Mouse (Mus musculus): ENCODE results near the gene Olfr506. TPM values are rescaled to one million over a fixed set of nuclear protein-coding genes. Genes with fewer than 3 reads are reported as not detected.

Olfr506 gene
- total RNA-seq (2012; rRNA removed) (not detected in 2 replicates), polyA plus RNA-seq (2012; ENCODE audit: insufficient read depth in 1 of 2, insufficient read length in 2 of 2, low read depth in 1 of 2, low replicate concordance in 2 of 2, missing spikeins in 1 of 2) (under 1 TPM in 1 of 2 experiments, not detected in 1; 0.04 TPM)

DNA sequence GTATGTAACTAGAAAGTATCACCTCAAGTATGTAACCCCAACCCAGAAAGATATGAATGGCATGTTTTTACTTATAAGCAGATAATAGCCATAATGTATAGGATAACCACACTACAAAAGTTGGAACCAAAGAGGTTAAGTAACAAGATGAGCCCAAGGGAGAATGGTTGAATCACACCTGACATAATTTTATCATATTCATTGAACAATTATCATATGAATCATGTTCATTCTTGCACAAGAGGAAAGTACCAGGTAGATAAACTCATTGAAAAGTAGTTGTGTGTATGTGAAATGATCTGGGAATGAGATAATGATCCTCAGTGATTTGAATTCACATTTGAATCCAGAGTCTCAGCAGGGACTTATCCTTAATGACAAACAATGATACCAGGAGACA, at the start of gene Olfr506:
Olfr506 (plus strand) TSS at position 301 of the 400 bp plus-strand sequence.
- Histone ChIP-seq H3K4me1 (ENCODE audit: control insufficient read depth in 1 of 2, insufficient read depth in 2 of 2, low read length in 2 of 2) (0 out of 4 replicates have a peak, but pooled peaks cover 0 to 2% of the 10 kb centered on the region in 2 experiments), H3K9ac (ENCODE audit: control insufficient read depth, low read depth, low read length, poor library complexity, severe bottlenecking) (no peak within 1 kb of the TSS), H3K27me3 (ENCODE audit: control insufficient read depth in 1 of 2, insufficient read depth in 2 of 2, low read length in 2 of 2) (no peaks in the 10 kb centered on the region)

DNA sequence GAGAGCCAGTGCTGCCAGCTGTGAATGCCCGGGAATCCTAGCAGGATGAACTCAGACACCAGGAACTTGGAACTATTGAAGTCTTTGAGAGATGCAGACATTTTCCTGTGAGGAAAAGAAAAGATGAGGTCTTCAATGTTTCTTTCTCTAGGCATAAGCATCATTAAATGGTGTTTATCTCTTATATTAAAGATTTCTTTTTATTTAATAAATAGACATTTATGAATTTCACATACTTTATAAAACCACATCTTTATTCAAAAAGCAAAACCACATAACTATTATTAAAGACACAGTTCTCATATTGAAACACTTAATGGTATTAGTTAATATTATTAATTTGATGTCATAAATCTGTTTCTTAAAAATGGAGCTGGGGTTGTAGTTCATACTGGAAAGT, 44.9 kb upstream of the Olfr506 start, which contains the start of gene Olfr504:
Olfr504 (minus strand) TSS at position 101 of the 400 bp plus-strand sequence.
- DNase-seq (ENCODE audit: low read depth, low spot score) = no peak
- H3K27me3 ChIP-seq (ENCODE audit: control insufficient read depth in 1 of 2, insufficient read depth in 2 of 2, low read length in 2 of 2) = no peaks in the 10 kb centered on the region
- no peak for TF ChIP-seq MEF2A (IDR thresholded peaks at IDR 0.05; ENCODE audit: extremely low read depth, insufficient replicate concordance, low read depth, low read length, poor library complexity, severe bottlenecking)
- TF ChIP-seq ETS1 (IDR thresholded peaks at IDR 0.05; ENCODE audit: low read depth, low read length) = no peak
- TF ChIP-seq CHD1 (IDR thresholded peaks at IDR 0.05; ENCODE audit: low read depth, low read length) = no peak
- no peak for TF ChIP-seq ZNF384 (IDR thresholded peaks at IDR 0.05; ENCODE audit: low read depth, low read length)
- no peak for TF ChIP-seq E2F4 (IDR thresholded peaks at IDR 0.05; ENCODE audit: borderline replicate concordance, low read depth, low read length)
- no peak for TF ChIP-seq MYB (IDR thresholded peaks at IDR 0.05; ENCODE audit: low read depth, low read length)
- TF ChIP-seq KAT2A (conservative IDR thresholded peaks at IDR 0.05; ENCODE audit: low read depth, low read length) = no peak
- no peak for TF ChIP-seq CTCF (IDR thresholded peaks at IDR 0.05 in 2 of 3, conservative IDR thresholded peaks at IDR 0.05 in 1 of 3; ENCODE audit: control insufficient read depth in 1 of 3, insufficient read depth in 1 of 3, low read depth in 2 of 3, low read length in 3 of 3, poor library complexity in 1 of 3, severe bottlenecking in 1 of 3)
- no peak for TF ChIP-seq BHLHE40 (IDR thresholded peaks at IDR 0.05; ENCODE audit: borderline replicate concordance, low read depth, low read length)
- TF ChIP-seq JUND (IDR thresholded peaks at IDR 0.05; ENCODE audit: low read depth, low read length) = no peak
- TF ChIP-seq SMC3 (IDR thresholded peaks at IDR 0.05; ENCODE audit: low read depth, low read length) = no peak
- no peak for TF ChIP-seq NRF1 (IDR thresholded peaks at IDR 0.05; ENCODE audit: insufficient read depth, low read depth, low read length, poor library complexity, severe bottlenecking)
- no peak for TF ChIP-seq POLR2A (IDR thresholded peaks at IDR 0.05; ENCODE audit: control insufficient read depth in 1 of 2, insufficient read depth in 1 of 2, low read depth in 1 of 2, low read length in 2 of 2, poor library complexity in 1 of 2)

More for the DNA sequence above, at the start of gene Olfr506:
- Histone ChIP-seq H3K79me2 (ENCODE audit: control insufficient read depth, insufficient read depth, low read length, poor library complexity) (no peaks in the 10 kb centered on the region), H3K9me3 (replicated peaks; ENCODE audit: insufficient read depth, low read length) (no peaks in the 10 kb centered on the region), H3K36me3 (ENCODE audit: control insufficient read depth in 1 of 2, insufficient read depth in 2 of 2, low read length in 2 of 2) (no peaks in the 10 kb centered on the region; a peak in 1 of 4 replicates), H3K4me3 (ENCODE audit: control insufficient read depth in 1 of 2, insufficient read depth in 1 of 2, low read depth in 2 of 2, low read length in 2 of 2) (no peak within 1 kb of the TSS), H3K27ac (ENCODE audit: control insufficient read depth, low read depth, low read length) (no peak within 1 kb of the TSS)
- no peak for TF ChIP-seq USF1 (IDR thresholded peaks at IDR 0.05; ENCODE audit: low read depth, low read length)
- TF ChIP-seq CHD1 (IDR thresholded peaks at IDR 0.05; ENCODE audit: low read depth, low read length) = no peak
- no peak for TF ChIP-seq ZNF384 (IDR thresholded peaks at IDR 0.05; ENCODE audit: low read depth, low read length)
- TF ChIP-seq EP300 (IDR thresholded peaks at IDR 0.05; ENCODE audit: low read depth in 1 of 2, low read length in 2 of 2) = no peak
- no peak for TF ChIP-seq MEF2A (IDR thresholded peaks at IDR 0.05; ENCODE audit: extremely low read depth, insufficient replicate concordance, low read depth, low read length, poor library complexity, severe bottlenecking)
- TF ChIP-seq JUND (IDR thresholded peaks at IDR 0.05; ENCODE audit: low read depth, low read length) = no peak
- no peak for TF ChIP-seq MYC (IDR thresholded peaks at IDR 0.05; ENCODE audit: low read depth, low read length)
- no peak for TF ChIP-seq POLR2AphosphoS5 (IDR thresholded peaks at IDR 0.05; ENCODE audit: borderline replicate concordance, low read depth, low read length)
- no peak for TF ChIP-seq MYB (IDR thresholded peaks at IDR 0.05; ENCODE audit: low read depth, low read length)
- no peak for TF ChIP-seq TCF12 (IDR thresholded peaks at IDR 0.05; ENCODE audit: low read depth, low read length)
- DNase-seq (ENCODE audit: low read depth, low spot score) = no peak

More for the DNA sequence above, 44.9 kb upstream of the Olfr506 start, which contains the start of gene Olfr504:
- Histone ChIP-seq H3K4me3 (ENCODE audit: control insufficient read depth in 1 of 2, insufficient read depth in 1 of 2, low read depth in 2 of 2, low read length in 2 of 2) (no peak within 1 kb of the TSS), H3K36me3 (ENCODE audit: control insufficient read depth in 1 of 2, insufficient read depth in 2 of 2, low read length in 2 of 2) (no peaks in the 10 kb centered on the region), H3K79me2 (ENCODE audit: control insufficient read depth, insufficient read depth, low read length, poor library complexity) (no peaks in the 10 kb centered on the region), H3K9me3 (replicated peaks; ENCODE audit: insufficient read depth, low read length) (no peaks in the 10 kb centered on the region), H3K4me1 (ENCODE audit: control insufficient read depth in 1 of 2, insufficient read depth in 2 of 2, low read length in 2 of 2) (no peaks in the 10 kb centered on the region), H3K27ac (ENCODE audit: control insufficient read depth, low read depth, low read length) (no peak within 1 kb of the TSS), H3K9ac (ENCODE audit: control insufficient read depth, low read depth, low read length, poor library complexity, severe bottlenecking) (no peak within 1 kb of the TSS)

Data from MEL (cell line).